Mouse (Mus musculus) intestine, embryonic 14.5 days (tissue): ENCODE data around the gene Cacng2. TPM values are rescaled to one million over a fixed set of nuclear protein-coding genes. Genes with fewer than 3 reads are reported as not detected.

Source experiments
- ATAC-seq: fragments of 200-750 bp; cut with Nextera tagmentation; replicated peaks from 2 replicates; pipeline ENCODE4 v1.8.0; 2017; ENCODE audit warnings: low read depth, moderate number of reproducible peaks, moderate TSS enrichment, moderate library complexity; ENCODE audit not compliant: low FRiP score, low TSS enrichment
- DNase-seq: peaks from one replicate; pipeline ENCODE4 v3.0.0-alpha.2; 2018; ENCODE audit warnings: low spot score
- H3K27ac ChIP-seq: fragments of 300-500 bp; sonication (generic); 2 replicates; pipeline ENCODE4 v1.5.1; 2014; ENCODE audit warnings: low read depth, mild to moderate bottlenecking, control low read depth
- H3K27me3 ChIP-seq: fragments of 300-500 bp; sonication (generic); replicated peaks from 2 replicates; pipeline ENCODE4 v1.6.1; 2014; ENCODE audit warnings: low read length, control low read depth; ENCODE audit not compliant: control insufficient read depth, insufficient read depth
- H3K36me3 ChIP-seq: fragments of 300-500 bp; sonication (generic); 2 replicates; pipeline ENCODE4 v1.6.1; 2014; ENCODE audit warnings: low read length, control low read depth; ENCODE audit not compliant: control insufficient read depth, insufficient read depth
- H3K4me1 ChIP-seq: fragments of 300-500 bp; sonication (generic); replicated peaks from 2 replicates; pipeline ENCODE4 v1.6.1; 2014; ENCODE audit warnings: low read length, control low read depth, mixed read lengths; ENCODE audit not compliant: control insufficient read depth, insufficient read depth
- H3K4me2 ChIP-seq: fragments of 300-500 bp; sonication (generic); 2 replicates; pipeline ENCODE4 v1.6.1; 2014; ENCODE audit warnings: low read length
- H3K4me3 ChIP-seq: fragments of 300-500 bp; sonication (generic); 2 replicates; pipeline ENCODE4 v1.5.1; 2014; ENCODE audit warnings: low read depth, low read length, control low read depth, mixed read lengths
- H3K9ac ChIP-seq: fragments of 300-500 bp; sonication (generic); 2 replicates; pipeline ENCODE4 v1.6.1; 2014; ENCODE audit warnings: mild to moderate bottlenecking, low read length
- H3K9me3 ChIP-seq: fragments of 300-500 bp; sonication (generic); 2 replicates; pipeline ENCODE4 v1.6.1; 2016; ENCODE audit warnings: low read length, control low read depth; ENCODE audit not compliant: control insufficient read depth
- WGBS: fragments of 180-500 bp; shearing (Covaris S2); extraction: QIAGEN DNeasy Blood & Tissue Kit; methylation state at CpG from one replicate; pipeline ENCODE4 v1.1.7; 2014; 5-methylcytosine and 5-hydroxymethylcytosine counted together
- polyA plus RNA-seq: library from polyadenylated mRNA; unstranded; fragments of >200 nt; fragmentation: Nextera tagmentation; extraction: Ambion mirVana; gene quantifications from 2 replicates; pipeline ENCODE4 v1.2.1, GENCODE M21; 2014

Cacng2 gene
- polyA plus RNA-seq, 1 experiment from 2014 or later, result 0.15 TPM

DNA sequence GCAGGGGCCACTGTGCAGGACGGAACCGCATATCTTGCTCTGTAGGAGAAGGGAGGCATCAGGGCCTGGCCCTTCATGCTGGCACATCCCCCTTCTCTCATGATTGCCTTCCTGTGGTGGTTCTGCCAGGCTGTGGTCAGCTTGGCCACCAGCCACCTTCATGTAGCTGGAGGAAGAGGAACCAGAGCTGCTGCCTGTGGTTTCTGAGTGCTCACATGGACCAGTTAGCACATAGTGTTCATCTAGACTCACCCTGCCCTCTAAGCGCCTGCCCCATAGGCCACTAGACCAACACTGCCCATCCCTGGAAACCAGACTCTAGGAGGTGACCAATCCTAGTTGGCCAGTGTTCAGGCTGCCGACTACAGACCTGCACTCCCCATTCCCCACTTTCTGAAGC is 174.1 kb downstream of the Cacng2 start:
- ATAC-seq, result no peak
- Histone ChIP-seq H3K9ac (no peak overlapping the region), H3K4me3 (no peak overlapping the region)

More for the DNA sequence above, 174.1 kb downstream of the Cacng2 start:
- Histone ChIP-seq H3K4me1 (no peaks in the 10 kb centered on the region), H3K27me3 (no peaks in the 10 kb centered on the region), H3K4me2 (no peak overlapping the region), H3K9me3 (no peaks in the 10 kb centered on the region), H3K27ac (no peak overlapping the region), H3K36me3 (peaks cover 6% of the 10 kb centered on the region; the same call in 1 of the 2 replicates)
- 93% methylated on average over 4 of the region's 4 CpGs for WGBS
- DNase-seq, result no peak

Other genes starting within 250 kb of the Cacng2 start
- 324 and 325 TPM in 2 replicates for gene Txn2, start 191.0 kb downstream of the Cacng2 start, polyA plus RNA-seq
- gene Foxred2, start 163.3 kb downstream of the Cacng2 start, polyA plus RNA-seq, result 4.6 and 4.7 TPM in 2 replicates
- gene Eif3d, start 149.2 kb downstream of the Cacng2 start, polyA plus RNA-seq, result 224 and 235 TPM in 2 replicates
- gene Ift27, start 54.1 kb upstream of the Cacng2 start, polyA plus RNA-seq, result 82.9 and 83.3 TPM in 2 replicates
- gene Pvalb, start 86.4 kb upstream of the Cacng2 start, polyA plus RNA-seq, result not detected in 2 replicates
- 3.7 and 4.1 TPM in 2 replicates for gene Ncf4, start 124.8 kb upstream of the Cacng2 start, polyA plus RNA-seq
- 0.15 and 0.22 TPM in 2 replicates for gene Csf2rb2, start 185.7 kb upstream of the Cacng2 start, polyA plus RNA-seq
- gene Csf2rb, start 205.7 kb upstream of the Cacng2 start, polyA plus RNA-seq, result 1.4 and 1.8 TPM in 2 replicates